Mouse (Mus musculus): ENCODE data around the gene 4930433I11Rik. TPM values are rescaled to one million over a fixed set of nuclear protein-coding genes. Genes with fewer than 3 reads are reported as not detected.

4930433I11Rik gene
- polyA plus RNA-seq (2012; rRNA removed): not detected in 2 replicates

DNA sequence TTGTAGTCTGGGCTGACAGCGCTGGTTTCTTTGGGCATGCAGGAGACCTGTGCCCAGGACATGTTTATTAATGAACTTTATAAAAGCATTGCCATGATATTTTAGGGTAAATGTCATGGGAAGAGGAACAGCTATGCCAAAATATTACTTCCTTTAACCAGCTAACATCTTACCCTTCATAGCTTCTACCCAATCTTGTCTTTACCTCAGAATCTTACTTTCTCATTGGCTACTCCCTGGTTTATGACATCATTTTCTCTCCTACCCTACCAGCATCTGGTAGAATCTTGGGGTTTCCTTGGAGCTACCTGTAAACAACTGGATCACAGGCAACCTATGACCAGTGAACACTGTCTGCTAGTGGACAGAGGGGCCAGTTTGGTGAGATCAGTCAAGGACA, at the start of gene 4930433I11Rik:
TSS of gene 4930433I11Rik (plus strand) at position 301 of the 400 bp plus-strand sequence.

DNA sequence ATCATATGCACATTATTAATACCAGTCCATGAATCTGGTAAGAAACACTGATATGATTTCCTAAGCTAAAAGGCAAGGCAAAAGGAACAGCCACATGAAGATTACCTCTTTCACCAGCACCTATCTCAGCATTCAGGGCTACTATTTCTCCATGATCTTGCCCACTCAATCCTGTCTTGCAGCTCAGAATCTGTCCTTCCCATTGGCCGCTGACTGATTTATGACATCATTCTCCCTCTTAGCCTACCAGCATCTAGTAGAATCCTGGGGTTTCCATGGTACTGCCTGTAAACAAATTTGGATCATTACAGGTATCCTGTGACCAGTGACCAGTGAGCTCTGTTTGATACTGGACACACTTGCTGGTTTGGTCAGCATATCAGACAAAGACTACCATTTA, 45.1 kb downstream of the 4930433I11Rik start, which contains the start of gene Gm4884:
TSS of gene Gm4884 (plus strand) at position 301 of the 400 bp plus-strand sequence.

Other genes with a start within 250 kb of the 4930433I11Rik start
- gene Vstm2b, start 89.2 kb upstream of the 4930433I11Rik start, polyA plus RNA-seq (2012; rRNA removed): 0.78 and 0.91 TPM in 2 replicates
- gene Gm4884, start 45.2 kb downstream of the 4930433I11Rik start, polyA plus RNA-seq (2012; rRNA removed): not detected in 2 replicates
- not detected in 2 replicates for gene Gm5592, start 166.3 kb downstream of the 4930433I11Rik start, polyA plus RNA-seq (2012; rRNA removed)

All from colon, adult 2 months (tissue).